Mouse (Mus musculus) MEL (cell line): ENCODE results near the gene Dcn.

Experiments
- CTCF ChIP-seq, 3 experiments: IDR thresholded peaks in 2 of 3; conservative IDR thresholded peaks in 1 of 3; 2 replicates each; pipeline ENCODE4 v1.5.1; 2011 to 2012; ENCODE audit warnings: low read length in 3 of 3, low read depth in 2 of 3, mild to moderate bottlenecking in 2 of 3, improper control_type of control experiment in 1 of 3, inconsistent platforms in 1 of 3, mixed read lengths in 1 of 3, moderate library complexity in 1 of 3; ENCODE audit not compliant: control insufficient read depth in 1 of 3, insufficient read depth in 1 of 3, poor library complexity in 1 of 3, severe bottlenecking in 1 of 3
- POLR2A ChIP-seq, 2 experiments: IDR thresholded peaks; 2 replicates each; pipeline ENCODE4 v1.6.1; 2011 to 2012; ENCODE audit warnings: low read length in 2 of 2, mild to moderate bottlenecking in 2 of 2, control low read depth in 1 of 2, improper control_type of control experiment in 1 of 2, low read depth in 1 of 2, moderate library complexity in 1 of 2; ENCODE audit not compliant: control insufficient read depth in 1 of 2, insufficient read depth in 1 of 2, poor library complexity in 1 of 2
- TBP ChIP-seq: IDR thresholded peaks from 2 replicates; pipeline ENCODE4 v1.8.0; 2011; ENCODE audit warnings: low read depth, low read length, improper control_type of control experiment
- ZMIZ1 ChIP-seq: IDR thresholded peaks from 2 replicates; pipeline ENCODE4 v1.6.1; 2012; ENCODE audit warnings: low read depth, mild to moderate bottlenecking, inconsistent platforms, low read length, improper control_type of control experiment, moderate library complexity

- TF ChIP-seq ZMIZ1 (no peak), TBP (no peak), POLR2A (IDR thresholded peaks at IDR 0.05; ENCODE audit: control insufficient read depth in 1 of 2, insufficient read depth in 1 of 2, low read depth in 1 of 2, low read length in 2 of 2, poor library complexity in 1 of 2) (no peak), CTCF (IDR thresholded peaks at IDR 0.05 in 2 of 3, conservative IDR thresholded peaks at IDR 0.05 in 1 of 3; ENCODE audit: control insufficient read depth in 1 of 3, insufficient read depth in 1 of 3, low read depth in 2 of 3, low read length in 3 of 3, poor library complexity in 1 of 3, severe bottlenecking in 1 of 3) (no peak)
Observed at GRCm38 (mm10) chr10:97466818-97467217, 12.6 kb upstream of the Dcn start.
